Mouse (Mus musculus) brown adipose tissue, adult 24 weeks (tissue): ENCODE results near the gene Fra10ac1. TPM values are rescaled to one million over a fixed set of nuclear protein-coding genes. Genes with fewer than 3 reads are reported as not detected.

Experiments
- H3K27ac ChIP-seq: fragments of 200-500 bp; replicated peaks from 2 replicates; pipeline ENCODE4 v1.5.1; 2012; ENCODE audit warnings: low read depth, mild to moderate bottlenecking, low read length
- H3K4me1 ChIP-seq: fragments of 200-500 bp; 2 replicates; pipeline ENCODE4 v1.6.1; 2012; ENCODE audit warnings: low read length, mixed read lengths; ENCODE audit not compliant: control insufficient read depth, insufficient read depth, insufficient read length
- H3K4me3 ChIP-seq: fragments of 200-500 bp; 2 replicates; pipeline ENCODE4 v1.5.1; 2012; ENCODE audit warnings: low read depth, mild to moderate bottlenecking, low read length, moderate library complexity; ENCODE audit not compliant: insufficient read depth
- polyA plus RNA-seq: library from polyadenylated mRNA; stranded (reverse); fragments of >200 nt; gene quantifications from 2 replicates; pipeline ENCODE4 v1.2.4, GENCODE M21; 2012; ENCODE audit not compliant: missing spikeins, insufficient read depth, insufficient read length

Gene Fra10ac1
- polyA plus RNA-seq, 1 experiment, result 25.1 TPM

DNA sequence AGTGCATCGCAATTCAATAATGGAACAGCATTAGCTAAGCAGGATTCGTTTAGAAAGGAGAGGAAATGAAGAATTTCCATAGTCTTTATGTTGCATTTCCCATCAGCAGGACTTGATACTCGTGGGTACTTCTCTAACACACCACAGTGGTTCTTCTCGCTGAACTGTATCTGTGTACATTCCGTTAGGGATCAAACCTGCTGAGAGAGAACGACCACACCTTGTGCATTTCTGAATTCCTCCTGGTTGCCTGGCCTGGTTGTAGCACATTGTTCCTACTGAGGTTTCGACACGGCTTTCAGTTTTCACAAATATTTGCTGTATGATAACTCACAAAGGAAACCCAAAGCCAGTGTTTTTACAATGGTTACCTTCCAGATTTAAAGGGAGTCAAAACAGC, 20.8 kb upstream of the Fra10ac1 start:
- H3K4me3 ChIP-seq, result no peak overlapping the region
- no peak overlapping the region for H3K27ac ChIP-seq
- no peaks in the 10 kb centered on the region for H3K4me1 ChIP-seq

DNA sequence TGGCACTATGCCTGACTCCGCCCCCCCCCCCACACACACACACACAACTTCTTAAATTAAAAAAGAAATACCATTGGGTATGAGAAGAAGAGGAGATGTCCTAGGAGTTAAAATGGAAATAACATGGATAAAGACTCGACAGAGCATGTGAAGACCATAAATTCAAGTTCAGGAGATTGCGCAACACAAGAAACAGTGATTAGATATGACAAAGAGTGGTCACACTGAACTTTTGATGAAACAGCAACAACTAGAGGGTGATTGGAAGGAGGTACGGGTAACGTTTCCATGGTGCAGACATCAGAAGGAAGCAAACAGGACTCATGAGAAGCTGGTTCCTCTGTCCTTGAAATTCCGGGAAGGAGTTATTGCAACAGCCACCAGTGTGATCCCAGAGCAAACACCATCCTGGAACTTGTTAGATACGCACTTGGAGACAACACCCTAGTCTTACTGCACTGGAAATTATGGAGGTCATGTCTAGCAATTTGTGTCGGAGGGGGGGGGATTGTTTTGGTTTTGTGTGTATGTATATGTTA, 18.4 kb upstream of the Fra10ac1 start:
- Histone ChIP-seq H3K4me1 (no peaks in the 10 kb centered on the region), H3K4me3 (no peak overlapping the region), H3K27ac (no peak overlapping the region)

DNA sequence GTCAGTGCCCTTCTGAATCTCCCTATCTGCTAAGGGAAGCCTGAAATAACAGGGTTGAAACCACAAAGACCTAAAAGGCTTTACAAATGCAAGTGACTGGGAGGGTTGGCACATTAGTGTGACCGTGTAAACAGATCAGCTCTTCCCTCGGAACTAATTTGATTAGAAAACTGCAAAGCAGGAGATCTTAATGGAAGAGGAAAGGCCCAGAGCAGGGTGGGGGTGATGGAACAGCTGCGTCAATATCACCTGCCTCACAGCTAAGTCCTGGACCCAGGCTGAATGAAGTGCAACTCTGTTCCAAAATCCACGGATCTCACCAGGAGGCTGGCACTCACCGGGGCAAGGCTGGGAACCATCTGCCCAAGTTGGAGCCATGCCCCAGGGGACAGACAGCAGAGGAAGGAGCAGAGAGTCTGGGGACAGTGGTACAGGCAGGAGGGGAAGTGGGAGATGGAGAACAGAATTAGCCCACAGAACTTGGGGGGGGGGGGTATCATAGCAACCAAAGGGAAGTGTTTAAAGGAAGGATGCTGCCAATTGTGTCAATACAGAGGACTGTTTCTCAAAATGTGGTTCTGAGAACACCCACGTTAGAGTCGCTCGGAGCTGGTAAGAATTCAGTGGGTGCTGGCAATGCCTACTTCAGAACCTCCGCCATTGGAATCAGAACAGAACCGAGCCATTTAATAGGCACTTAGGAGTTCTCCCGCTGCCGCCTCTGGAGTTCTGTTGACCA, 14.4 kb upstream of the Fra10ac1 start:
- no peak overlapping the region for H3K4me3 ChIP-seq
- no peaks in the 10 kb centered on the region for H3K4me1 ChIP-seq
- H3K27ac ChIP-seq, result no peak overlapping the region

DNA sequence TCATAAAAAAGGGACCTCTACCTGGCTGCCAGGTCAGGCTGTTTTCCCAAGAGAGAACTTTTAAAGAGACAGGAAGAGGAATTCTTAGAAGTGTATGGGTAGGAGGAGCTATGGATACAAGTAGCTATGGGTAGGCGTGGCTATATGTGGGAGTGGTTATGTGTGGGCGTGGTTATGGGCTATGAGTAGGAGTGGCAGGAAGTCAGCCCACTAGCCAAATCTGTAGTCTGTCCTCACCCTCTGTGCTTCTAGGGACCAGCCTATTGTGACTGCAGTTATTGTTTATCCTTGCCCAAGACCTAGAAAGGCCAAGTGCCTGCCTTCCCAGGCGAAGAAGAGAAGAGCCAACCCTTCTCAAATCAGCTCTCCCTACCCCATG, 13.9 kb upstream of the Fra10ac1 start:
- Histone ChIP-seq H3K27ac (no peak overlapping the region), H3K4me1 (no peaks in the 10 kb centered on the region), H3K4me3 (no peak overlapping the region)

DNA sequence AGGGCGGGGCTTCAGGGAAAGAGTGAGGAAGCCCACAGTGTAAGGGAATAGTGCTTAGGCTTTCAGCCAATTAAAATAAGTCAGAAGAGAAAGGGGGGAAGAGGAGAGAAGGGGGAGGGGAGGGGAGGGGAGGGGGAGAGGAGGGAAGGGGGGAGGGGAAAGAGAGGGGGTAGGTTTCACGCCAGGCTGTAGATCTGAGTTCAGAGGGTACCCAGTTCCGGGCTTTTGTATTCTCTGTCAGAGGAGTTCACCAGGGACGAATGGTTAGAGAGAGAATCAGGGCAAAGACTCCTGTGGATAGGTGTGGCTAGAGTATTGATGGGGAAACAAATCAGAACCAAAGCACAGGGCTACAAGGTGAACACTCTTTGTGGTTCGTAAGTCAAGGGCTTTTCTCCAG, 12.6 kb upstream of the Fra10ac1 start:
- Histone ChIP-seq H3K4me1 (no peaks in the 10 kb centered on the region), H3K4me3 (no peak overlapping the region), H3K27ac (no peak overlapping the region)

DNA sequence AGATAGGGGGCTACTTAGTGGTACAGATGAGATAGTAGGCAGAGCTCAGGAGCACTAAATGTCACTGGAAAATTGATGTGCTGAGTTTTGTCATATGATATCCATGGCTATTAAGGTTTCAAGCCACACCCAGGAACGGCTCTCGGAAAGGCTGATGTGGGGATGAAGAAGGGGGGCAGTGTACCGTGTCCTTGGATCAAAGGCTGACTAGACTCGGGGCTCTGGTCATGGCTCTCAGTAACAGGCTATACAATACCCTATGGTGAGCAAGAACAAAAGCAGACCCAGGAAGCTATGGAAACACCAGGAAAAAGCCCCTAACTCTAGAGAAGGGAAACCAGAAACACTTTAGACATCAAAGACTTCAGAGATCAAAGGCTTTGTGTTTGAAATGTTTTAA, 8.6 kb upstream of the Fra10ac1 start:
- Histone ChIP-seq H3K27ac (no peak overlapping the region), H3K4me3 (no peak overlapping the region), H3K4me1 (no peaks in the 10 kb centered on the region)

DNA sequence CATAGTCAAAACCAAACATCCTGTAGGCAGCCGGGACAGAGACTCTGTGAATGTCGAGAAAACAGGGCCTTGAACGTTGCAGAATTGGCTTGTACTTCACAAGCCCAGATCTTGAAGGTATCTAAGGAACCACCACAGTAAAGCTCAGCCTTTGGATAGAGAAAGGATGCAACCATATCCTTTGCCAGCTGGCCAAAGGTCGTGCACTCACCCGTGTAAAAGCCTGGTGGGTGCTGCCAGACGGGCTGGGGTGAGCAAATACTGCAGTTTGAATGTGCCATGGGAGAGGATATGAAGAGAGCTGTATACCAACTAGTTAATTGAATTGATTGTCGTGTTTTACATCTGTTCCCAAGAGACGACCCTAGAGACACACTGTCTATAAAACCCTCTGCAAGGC, 8.1 kb upstream of the Fra10ac1 start:
- H3K27ac ChIP-seq, result no peak overlapping the region
- H3K4me1 ChIP-seq, result no peaks in the 10 kb centered on the region
- H3K4me3 ChIP-seq, result no peak overlapping the region

DNA sequence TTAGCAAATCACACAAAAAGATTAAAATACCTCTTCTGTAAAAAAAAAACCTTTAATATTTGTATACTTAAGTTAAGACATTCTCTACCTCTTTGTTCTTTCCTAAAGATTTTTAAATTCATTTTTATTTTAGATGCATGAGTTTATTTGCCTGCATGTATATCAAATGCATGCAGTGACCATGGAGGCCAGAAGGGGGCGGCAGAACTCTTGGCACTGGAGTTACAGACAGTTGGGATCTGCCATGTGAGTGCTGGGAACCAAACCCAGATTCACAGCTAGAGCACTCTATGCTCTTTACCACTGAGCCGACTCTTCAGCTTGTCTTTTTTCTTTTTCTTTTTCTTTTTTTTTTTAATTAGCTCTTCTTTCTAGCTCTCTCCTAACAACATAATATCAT, 4.7 kb upstream of the Fra10ac1 start:
- Histone ChIP-seq H3K4me3 (no peak overlapping the region), H3K27ac (no peak overlapping the region), H3K4me1 (no peaks in the 10 kb centered on the region)

DNA sequence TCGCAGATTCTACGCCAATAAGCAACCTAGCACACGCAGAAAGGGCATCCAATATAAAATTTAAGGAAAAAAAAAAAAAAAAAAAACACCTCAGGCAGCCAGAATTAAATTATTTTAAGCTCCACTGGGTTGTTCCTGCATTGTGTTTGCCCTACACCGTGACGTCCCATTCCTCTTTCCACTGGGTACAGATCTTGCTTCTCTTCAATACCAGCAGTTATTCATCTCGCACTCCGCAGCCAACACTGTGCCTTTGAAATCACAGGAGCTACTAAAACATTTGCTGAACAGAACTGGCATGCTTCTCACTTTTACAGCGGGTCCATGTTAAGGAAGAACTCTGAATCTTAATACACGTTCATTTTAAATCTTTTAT, 717 bp upstream of the Fra10ac1 start:
- H3K27ac ChIP-seq, result no peak overlapping the region
- H3K4me1 ChIP-seq, result no peaks in the 10 kb centered on the region
- H3K4me3 ChIP-seq, result peak overlapping the region; percentile 91

DNA sequence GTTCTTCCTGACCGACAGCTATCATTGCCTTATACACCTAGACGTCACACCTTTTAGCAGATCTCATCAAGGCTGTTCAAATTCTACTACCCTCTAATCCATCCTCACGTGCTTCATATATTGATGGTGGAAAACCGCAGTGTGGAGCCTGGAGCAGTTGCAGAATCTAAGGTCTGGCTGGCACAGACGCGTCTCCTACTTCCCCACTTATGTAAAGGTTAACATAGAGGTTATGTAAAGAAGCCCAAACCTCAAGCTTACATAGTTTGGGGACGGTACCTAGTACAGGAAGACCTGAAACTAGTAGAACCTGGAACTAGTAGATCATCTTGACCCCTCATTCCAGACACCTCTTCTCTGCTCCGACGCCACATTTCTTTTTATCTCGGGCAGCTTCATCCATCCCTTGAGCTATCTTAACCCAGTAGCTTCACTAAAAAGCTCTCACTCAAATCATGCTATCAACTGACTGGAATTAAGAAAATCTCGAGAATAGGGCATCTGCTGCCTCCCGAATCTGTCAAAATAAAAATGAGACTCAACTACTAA, 526 bp downstream of the Fra10ac1 start:
- Histone ChIP-seq H3K27ac (0 out of 2 replicates have a peak overlapping the region, but pooled peaks have one; percentile 16), H3K4me3 (peak overlapping the region; percentile 91), H3K4me1 (no peaks in the 10 kb centered on the region)

DNA sequence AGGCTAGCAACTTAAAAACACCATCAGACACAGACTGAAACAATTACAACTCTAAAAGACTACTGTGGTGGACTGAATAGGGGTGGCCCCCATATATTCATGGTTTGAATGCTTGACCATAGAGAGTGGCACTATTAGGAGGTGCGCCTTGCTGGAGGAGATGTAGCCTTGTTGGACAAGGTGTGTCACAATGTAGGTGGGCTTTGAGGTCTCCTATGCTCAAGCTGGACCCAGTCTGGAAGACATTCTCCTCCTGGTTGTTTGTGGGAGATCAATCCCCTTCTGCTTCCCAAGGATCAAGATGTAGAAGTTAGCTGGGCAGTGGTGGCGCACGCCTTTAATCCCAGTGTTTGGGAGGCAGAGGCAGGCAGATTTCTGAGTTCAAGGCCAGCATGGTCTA, 6.3 kb downstream of the Fra10ac1 start:
- H3K27ac ChIP-seq, result no peak overlapping the region
- no peaks in the 10 kb centered on the region for H3K4me1 ChIP-seq
- H3K4me3 ChIP-seq, result no peak overlapping the region

DNA sequence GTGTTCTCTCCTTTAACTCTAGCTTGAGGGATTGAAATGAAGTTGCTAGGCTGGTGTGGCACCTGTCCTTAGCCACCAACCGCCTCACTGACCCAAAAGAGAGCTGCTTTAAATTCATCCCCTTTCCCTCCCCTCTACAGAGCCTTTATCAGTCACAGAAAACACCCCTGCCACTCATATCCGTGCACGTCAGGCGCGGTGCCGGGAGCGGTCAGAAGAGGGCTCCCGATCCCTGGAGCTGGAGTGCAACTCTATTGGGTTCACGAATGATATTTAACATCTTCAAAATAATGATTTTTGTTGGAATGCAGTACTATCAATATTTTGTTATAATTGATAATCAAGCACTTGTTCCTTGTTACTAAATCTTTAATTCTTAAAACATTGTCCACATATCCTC, 17.3 kb downstream of the Fra10ac1 start:
- Histone ChIP-seq H3K4me1 (no peaks in the 10 kb centered on the region), H3K4me3 (no peak overlapping the region), H3K27ac (no peak overlapping the region)

DNA sequence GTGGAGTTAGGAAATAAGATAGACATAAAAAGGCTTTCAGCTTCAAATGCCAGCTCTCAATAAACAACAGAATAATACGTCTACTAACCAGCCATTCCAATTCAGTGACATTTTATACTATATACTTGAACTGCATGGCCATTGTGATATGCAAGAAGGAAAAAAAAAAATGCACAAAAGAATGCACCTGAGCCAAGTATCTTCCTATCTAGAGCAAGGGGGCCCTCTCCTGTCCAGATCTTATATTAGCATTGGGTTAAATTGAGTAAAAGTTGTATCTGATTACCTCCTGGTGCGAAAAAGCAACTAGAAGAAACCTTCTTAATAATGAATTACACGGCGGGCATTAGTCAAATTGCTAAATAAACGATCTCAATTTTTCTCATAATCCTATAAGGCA, 25.2 kb downstream of the Fra10ac1 start:
- Histone ChIP-seq H3K4me1 (no peaks in the 10 kb centered on the region), H3K4me3 (no peak overlapping the region), H3K27ac (no peak overlapping the region)

DNA sequence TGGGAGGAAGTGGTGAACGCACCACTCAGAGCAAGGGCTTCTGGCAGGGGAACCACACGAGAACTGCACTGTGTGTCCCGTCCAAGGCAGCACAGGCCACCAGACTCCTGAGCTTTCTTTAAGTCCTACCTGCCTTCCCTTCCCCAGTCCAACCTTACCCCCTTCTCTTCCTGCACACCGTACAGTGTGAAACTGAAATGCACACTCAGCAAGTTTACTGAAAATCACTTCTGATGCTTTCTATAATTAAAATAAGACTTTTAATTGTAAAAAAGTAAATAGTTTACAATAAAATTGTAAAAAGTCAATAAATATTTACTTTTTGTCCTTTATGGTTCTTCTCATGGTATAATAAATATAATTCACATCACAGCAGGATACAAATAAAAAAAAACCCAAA, 28.7 kb downstream of the Fra10ac1 start:
- no peak overlapping the region for H3K4me3 ChIP-seq
- no peaks in the 10 kb centered on the region for H3K4me1 ChIP-seq
- H3K27ac ChIP-seq, result no peak overlapping the region

DNA sequence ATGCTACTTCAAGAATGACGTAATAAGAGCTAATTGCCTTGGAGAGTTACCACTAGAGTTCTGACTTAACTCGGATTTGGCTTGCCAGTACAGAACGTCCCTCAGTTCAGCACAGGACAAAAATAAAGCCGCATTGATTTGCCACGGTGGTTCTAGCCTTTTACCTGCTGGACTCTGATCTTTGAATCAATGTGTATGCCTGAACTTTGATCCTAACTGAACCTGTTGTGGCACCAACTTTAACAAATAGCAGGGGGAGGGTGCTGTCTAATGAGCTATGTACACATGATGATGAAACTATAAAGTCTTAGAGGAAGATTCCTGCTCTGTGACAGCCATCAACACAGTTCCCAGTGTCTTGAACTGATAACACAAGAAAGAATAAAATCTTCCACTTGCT, 32.5 kb downstream of the Fra10ac1 start:
- no peak overlapping the region for H3K27ac ChIP-seq
- no peaks in the 10 kb centered on the region for H3K4me1 ChIP-seq
- H3K4me3 ChIP-seq, result no peak overlapping the region

DNA sequence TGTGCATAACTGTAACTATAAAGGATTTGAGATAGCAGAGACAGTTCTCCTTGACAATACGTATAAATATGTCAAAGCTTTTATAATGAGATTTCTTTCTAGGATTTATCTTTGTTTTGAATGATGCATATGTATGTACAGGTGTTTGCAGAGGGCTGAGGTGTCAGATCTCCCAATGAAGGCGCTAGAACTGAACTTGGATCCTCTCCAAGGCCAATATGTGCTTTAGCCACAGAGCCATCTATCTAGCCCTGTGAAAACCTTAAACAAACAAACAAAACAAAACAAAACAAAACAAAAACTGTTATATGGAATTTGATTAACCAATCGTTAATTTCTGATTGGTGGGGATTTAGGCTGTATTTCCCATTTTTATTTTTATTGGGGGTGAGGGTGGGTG, 33.4 kb downstream of the Fra10ac1 start:
- Histone ChIP-seq H3K4me3 (no peak overlapping the region), H3K4me1 (no peaks in the 10 kb centered on the region), H3K27ac (no peak overlapping the region)
